Mouse (Mus musculus) liver, embryonic 15.5 days (tissue): ENCODE results near the gene Pias1. TPM values are rescaled to one million over a fixed set of nuclear protein-coding genes. Genes with fewer than 3 reads are reported as not detected.

ENCODE experiments used
- ATAC-seq: fragments of 200-750 bp; cut with Nextera tagmentation; 2 replicates; pipeline ENCODE4 v1.8.0; 2017; ENCODE audit warnings: moderate number of reproducible peaks, mild to moderate bottlenecking, moderate library complexity; ENCODE audit not compliant: insufficient read depth
- H3K27ac ChIP-seq: fragments of 300-500 bp; sonication (generic); replicated peaks from 2 replicates; pipeline ENCODE4 v1.5.1; 2015; ENCODE audit warnings: mild to moderate bottlenecking, inconsistent platforms
- H3K27me3 ChIP-seq: fragments of 300-500 bp; sonication (generic); 2 replicates; pipeline ENCODE4 v1.6.1; 2015; ENCODE audit warnings: mild to moderate bottlenecking, inconsistent platforms
- H3K36me3 ChIP-seq: fragments of 300-500 bp; sonication (generic); replicated peaks from 2 replicates; pipeline ENCODE4 v1.6.1; 2015; ENCODE audit warnings: moderate library complexity, mild to moderate bottlenecking, inconsistent platforms
- H3K4me1 ChIP-seq: fragments of 300-500 bp; sonication (generic); replicated peaks from 2 replicates; pipeline ENCODE4 v1.6.1; 2015; ENCODE audit warnings: inconsistent platforms
- H3K4me2 ChIP-seq: fragments of 300-500 bp; sonication (generic); 2 replicates; pipeline ENCODE4 v1.6.1; 2015; ENCODE audit warnings: moderate library complexity, mild to moderate bottlenecking, inconsistent platforms
- H3K4me3 ChIP-seq: fragments of 300-500 bp; sonication (generic); replicated peaks from 2 replicates; pipeline ENCODE4 v1.5.1; 2015; ENCODE audit warnings: mild to moderate bottlenecking, inconsistent platforms
- H3K9ac ChIP-seq: fragments of 300-500 bp; sonication (generic); 2 replicates; pipeline ENCODE4 v1.6.1; 2015; ENCODE audit warnings: moderate library complexity, mild to moderate bottlenecking, inconsistent platforms
- H3K9me3 ChIP-seq: fragments of 300-500 bp; sonication (generic); replicated peaks from 2 replicates; pipeline ENCODE4 v1.6.1; 2016; ENCODE audit warnings: inconsistent platforms
- WGBS: fragments of 180-500 bp; shearing (Covaris S2); methylation state at CpG from one replicate; pipeline ENCODE4 v1.1.7; 2015; ENCODE audit warnings: mixed read lengths; ENCODE audit not compliant: insufficient replicate concordance; 5-methylcytosine and 5-hydroxymethylcytosine counted together
- polyA plus RNA-seq: library from polyadenylated mRNA; unstranded; fragments of >200 nt; fragmentation: Nextera tagmentation; extraction: Ambion mirVana; gene quantifications from 2 replicates; pipeline ENCODE4 v1.2.1, GENCODE M21; 2015

The Pias1 gene
- polyA plus RNA-seq, 1 experiment from 2014 or later = 29.4 TPM

DNA sequence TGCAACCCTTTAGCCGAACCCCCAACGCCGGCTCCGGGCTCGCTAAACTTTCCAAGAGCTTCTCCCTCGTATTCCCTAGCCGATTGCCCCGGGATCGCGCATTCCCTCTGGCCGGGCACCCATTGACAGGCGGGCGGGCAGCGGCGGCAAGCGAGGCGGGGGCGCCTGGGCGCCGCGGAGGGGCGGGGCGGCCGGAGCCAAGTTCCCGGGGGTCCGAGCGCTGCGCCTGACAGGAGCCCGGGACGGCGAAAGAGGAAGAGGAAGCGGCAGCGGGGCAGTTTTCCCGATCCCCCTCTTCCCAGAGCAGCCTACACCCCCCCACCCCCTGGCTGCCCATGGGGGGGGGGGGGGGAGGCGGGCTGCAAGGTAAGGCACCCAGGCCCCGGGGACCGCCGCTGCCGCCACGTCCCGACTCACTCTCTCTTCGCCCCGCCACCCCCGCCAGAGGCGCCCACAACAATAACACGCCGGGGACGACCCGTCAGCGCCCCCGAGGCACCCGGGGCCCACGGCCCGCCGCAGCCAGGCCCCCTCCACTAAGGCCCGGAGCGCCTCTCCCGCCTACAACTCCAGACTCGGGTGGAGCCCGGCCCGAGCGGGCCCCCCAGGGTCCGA is 7.5 kb downstream of the Pias1 start:
- Histone ChIP-seq H3K9me3 (no peaks in the 10 kb centered on the region), H3K4me3 (peak overlapping the region; percentile 99), H3K36me3 (no peaks in the 10 kb centered on the region; the same call in 1 of the 2 replicates), H3K9ac (peak overlapping the region; percentile 99), H3K4me1 (peaks cover 36% of the 10 kb centered on the region), H3K4me2 (peak overlapping the region; percentile 93), H3K27ac (peak overlapping the region; percentile 93), H3K27me3 (no peaks in the 10 kb centered on the region)
- peak; percentile 68 for ATAC-seq
- WGBS = under 1% methylated on average over 54 of the region's 63 CpGs

DNA sequence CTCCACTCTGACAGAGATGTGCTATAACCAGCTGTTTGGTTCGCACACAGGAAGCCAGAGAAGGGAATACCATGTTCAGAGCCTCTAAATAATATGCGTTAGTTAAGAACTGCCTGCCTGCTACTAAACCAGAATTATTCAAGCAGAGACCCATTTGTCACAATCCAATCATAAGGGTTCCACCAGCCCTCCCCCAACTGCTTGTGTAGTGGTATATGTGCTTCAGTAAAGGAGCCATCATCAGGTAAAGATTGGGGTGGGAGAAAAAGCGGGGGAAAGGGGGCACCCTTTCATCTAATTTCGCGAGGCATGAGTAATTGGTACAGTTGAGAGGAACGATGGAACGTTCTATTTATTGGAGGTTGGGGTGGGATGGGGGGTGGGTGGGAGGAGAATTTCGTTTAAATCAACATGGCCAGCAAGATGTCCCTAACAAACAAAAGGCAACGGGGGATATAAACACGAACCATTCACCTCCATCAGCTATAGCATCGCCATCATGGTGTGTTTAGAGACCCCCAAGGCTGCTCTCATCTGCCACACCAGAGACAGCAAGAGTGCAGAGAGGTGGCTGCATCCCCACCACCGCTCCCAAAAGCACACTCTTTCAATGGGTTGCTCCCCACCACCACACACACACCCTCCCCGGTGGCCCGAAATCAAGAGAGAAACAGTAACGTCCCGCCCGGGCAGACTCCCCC is 8.1 kb downstream of the Pias1 start:
- Histone ChIP-seq H3K4me3 (peak overlapping the region; percentile 99), H3K9me3 (no peaks in the 10 kb centered on the region), H3K4me2 (peak overlapping the region; percentile 93), H3K36me3 (no peaks in the 10 kb centered on the region; the same call in 1 of the 2 replicates), H3K27ac (peak overlapping the region; percentile 93), H3K27me3 (no peaks in the 10 kb centered on the region), H3K4me1 (peaks cover 36% of the 10 kb centered on the region), H3K9ac (peak overlapping the region; percentile 99)
- 6% methylated on average over 17 of the region's 17 CpGs for WGBS
- no peak for ATAC-seq

DNA sequence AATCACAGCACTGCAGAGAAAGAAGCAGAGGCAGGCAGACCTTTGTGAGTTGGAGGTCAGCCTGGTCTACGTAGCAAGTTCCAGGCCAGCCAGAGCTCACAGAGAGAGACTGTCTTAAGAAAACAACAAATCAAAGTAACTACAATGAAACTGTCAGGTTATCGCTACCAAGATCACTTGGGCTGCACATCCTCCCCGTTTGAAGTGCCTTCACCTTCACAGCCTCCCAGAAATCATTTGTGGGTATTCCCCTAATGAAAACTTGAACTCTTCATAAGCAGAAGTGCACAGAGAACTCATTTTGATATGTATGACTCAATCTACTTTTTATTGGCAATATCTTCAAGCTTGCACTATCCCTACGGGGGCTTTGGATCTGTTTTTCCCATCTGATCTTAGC is 10.6 kb downstream of the Pias1 start:
- no peak overlapping the region for H3K4me3 ChIP-seq
- WGBS = 68% methylated on average over 4 of the region's 4 CpGs
- H3K36me3 ChIP-seq = peaks cover 3% of the 10 kb centered on the region; the same call in 1 of the 2 replicates
- H3K9ac ChIP-seq = no peak overlapping the region
- peaks cover 47% of the 10 kb centered on the region for H3K4me1 ChIP-seq
- no peak overlapping the region for H3K4me2 ChIP-seq
- no peak overlapping the region for H3K27ac ChIP-seq
- no peaks in the 10 kb centered on the region for H3K9me3 ChIP-seq
- no peak for ATAC-seq
- H3K27me3 ChIP-seq = no peaks in the 10 kb centered on the region

DNA sequence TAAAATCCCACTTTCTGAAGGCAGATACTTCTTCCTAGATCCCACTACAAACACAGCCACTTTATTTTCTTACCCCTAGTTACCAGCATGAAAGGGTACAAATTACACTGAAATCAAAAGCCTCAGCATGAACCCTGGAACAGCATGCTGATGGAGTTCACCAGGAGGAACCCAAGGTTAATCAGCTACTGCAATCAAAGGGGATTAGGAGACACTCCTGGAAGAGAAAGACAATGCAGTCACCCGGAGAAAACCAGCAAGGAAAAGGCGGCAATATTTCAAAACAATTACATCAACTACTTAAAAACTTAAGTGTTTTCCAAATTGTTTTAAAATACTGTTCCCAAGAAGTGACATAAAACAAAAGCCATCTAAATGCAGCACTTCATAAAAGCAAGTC is 11.9 kb downstream of the Pias1 start:
- Histone ChIP-seq H3K9ac (no peak overlapping the region), H3K9me3 (no peaks in the 10 kb centered on the region), H3K4me3 (no peak overlapping the region), H3K27ac (no peak overlapping the region), H3K27me3 (no peaks in the 10 kb centered on the region), H3K36me3 (peaks cover 5% of the 10 kb centered on the region; the same call in 1 of the 2 replicates), H3K4me2 (no peak overlapping the region), H3K4me1 (peaks cover 49% of the 10 kb centered on the region)
- no peak for ATAC-seq
- 69% methylated on average over 2 of the region's 2 CpGs for WGBS

DNA sequence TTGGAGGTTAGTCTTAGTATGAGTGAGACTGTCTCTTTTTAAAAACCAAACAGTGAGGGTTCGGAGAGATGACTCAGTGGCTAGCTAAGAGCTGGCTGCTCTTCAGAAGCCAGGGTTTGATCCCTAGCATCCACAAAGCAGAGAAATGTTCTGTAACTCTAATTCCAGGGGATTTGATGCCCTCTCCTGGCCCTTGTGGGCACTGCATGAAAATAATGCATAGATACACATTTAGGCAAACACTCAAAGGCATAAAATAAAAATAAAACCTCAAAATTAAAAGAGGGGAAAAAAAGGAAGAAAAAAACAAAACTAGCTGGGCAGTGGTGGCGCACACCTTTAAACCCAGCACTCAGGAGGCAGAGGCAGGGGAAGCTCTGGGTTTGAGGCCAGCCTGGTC is 13.3 kb downstream of the Pias1 start:
- peaks cover 5% of the 10 kb centered on the region; the same call in 1 of the 2 replicates for H3K36me3 ChIP-seq
- H3K27me3 ChIP-seq = no peaks in the 10 kb centered on the region
- no peak overlapping the region for H3K27ac ChIP-seq
- peaks cover 47% of the 10 kb centered on the region for H3K4me1 ChIP-seq
- no peaks in the 10 kb centered on the region for H3K9me3 ChIP-seq
- H3K4me3 ChIP-seq = no peak overlapping the region
- no peak for ATAC-seq
- no peak overlapping the region for H3K4me2 ChIP-seq
- WGBS = 73% methylated on average over 2 of the region's 2 CpGs
- no peak overlapping the region for H3K9ac ChIP-seq

DNA sequence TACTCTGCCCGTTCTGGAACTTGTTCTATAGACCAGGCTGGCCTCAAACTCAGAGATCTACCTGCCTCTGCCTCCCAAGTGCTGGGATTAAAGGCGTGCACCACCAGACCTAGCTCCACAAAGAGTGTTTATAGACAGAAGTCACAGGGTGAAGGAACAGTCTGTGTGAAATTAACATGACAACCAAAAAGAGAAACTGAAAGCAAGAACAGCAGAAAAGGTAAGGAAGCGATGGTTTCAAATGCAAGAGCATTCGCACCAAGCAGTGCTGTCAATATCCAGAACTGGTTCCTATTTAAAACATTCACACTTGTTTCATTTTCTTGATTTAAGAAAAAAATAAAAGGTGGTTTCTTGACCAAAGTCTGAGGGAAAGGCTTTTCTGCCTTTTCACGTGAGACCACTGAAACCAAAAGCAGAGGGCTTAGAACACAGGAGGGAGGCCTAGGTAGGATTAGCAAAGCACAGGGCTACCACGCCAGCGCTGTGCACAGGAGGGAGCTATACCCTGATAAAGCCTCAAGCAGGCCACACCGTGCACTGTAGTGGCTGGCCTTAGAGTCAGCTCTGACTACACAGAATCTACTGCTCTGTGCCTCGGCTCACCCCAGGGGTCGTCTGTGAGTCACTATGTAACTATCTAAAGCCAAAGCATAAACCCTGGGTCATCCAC is 15.5 kb downstream of the Pias1 start:
- ATAC-seq = peak; percentile 61
- Histone ChIP-seq H3K9ac (no peak overlapping the region), H3K27me3 (no peaks in the 10 kb centered on the region), H3K9me3 (no peaks in the 10 kb centered on the region), H3K27ac (no peak overlapping the region), H3K4me2 (peak overlapping the region; percentile 6; the same call in 1 of the 2 replicates), H3K4me1 (peaks cover 33% of the 10 kb centered on the region), H3K36me3 (peaks cover 5% of the 10 kb centered on the region; the same call in 1 of the 2 replicates), H3K4me3 (no peak overlapping the region)
- WGBS = 42% methylated on average over 10 of the region's 10 CpGs

DNA sequence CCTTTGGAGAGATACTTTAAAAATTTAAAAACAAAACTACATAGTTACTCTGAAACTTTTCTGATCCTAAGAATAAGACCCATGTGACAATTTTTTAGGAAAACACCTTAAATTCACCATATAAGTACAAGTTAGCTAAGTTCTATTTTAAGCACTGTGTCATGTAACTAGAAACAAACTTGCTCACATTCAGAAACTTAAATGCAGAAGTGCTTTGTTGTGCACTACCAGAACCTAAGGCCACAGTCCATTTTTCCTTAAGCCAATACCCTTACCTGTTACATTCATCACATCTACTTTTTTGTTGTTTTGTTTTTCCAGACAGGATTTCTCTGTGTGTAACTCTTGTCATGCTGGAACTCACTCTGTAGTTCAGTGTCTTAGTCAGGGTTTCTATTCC is 17.4 kb downstream of the Pias1 start:
- no peak overlapping the region for H3K9ac ChIP-seq
- no peak overlapping the region for H3K4me3 ChIP-seq
- no peak for ATAC-seq
- H3K4me2 ChIP-seq = no peak overlapping the region
- H3K27ac ChIP-seq = no peak overlapping the region
- H3K36me3 ChIP-seq = 0 out of 2 replicates have a peak, but pooled peaks cover 5% of the 10 kb centered on the region
- H3K9me3 ChIP-seq = no peaks in the 10 kb centered on the region
- no peaks in the 10 kb centered on the region for H3K27me3 ChIP-seq
- H3K4me1 ChIP-seq = peaks cover 29% of the 10 kb centered on the region

DNA sequence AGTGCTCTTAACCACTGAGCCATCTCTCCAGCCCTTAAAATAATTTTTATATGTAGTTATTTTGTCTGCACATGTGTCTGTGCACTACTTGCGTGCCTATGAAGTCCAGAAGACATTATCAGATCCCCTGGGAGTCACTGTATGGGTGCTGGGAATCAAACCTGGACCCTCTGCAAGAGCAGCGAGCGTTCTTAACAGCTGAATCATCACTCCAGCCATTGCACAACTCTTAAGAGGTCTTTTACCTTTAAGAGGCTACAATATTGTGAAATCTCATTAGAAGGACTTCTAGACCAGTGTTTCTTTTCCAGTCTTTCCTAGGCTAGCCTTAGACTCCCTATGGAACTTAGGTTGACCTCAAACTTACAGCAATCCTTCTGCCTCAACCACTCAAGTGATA is 21.7 kb downstream of the Pias1 start:
- Histone ChIP-seq H3K4me3 (no peak overlapping the region), H3K27ac (no peak overlapping the region), H3K27me3 (no peaks in the 10 kb centered on the region), H3K36me3 (0 out of 2 replicates have a peak, but pooled peaks cover under 1% of the 10 kb centered on the region), H3K9ac (no peak overlapping the region), H3K4me2 (no peak overlapping the region), H3K4me1 (peaks cover 11% of the 10 kb centered on the region), H3K9me3 (no peaks in the 10 kb centered on the region)
- ATAC-seq = no peak
- 86% methylated on average over 3 of the region's 3 CpGs for WGBS

DNA sequence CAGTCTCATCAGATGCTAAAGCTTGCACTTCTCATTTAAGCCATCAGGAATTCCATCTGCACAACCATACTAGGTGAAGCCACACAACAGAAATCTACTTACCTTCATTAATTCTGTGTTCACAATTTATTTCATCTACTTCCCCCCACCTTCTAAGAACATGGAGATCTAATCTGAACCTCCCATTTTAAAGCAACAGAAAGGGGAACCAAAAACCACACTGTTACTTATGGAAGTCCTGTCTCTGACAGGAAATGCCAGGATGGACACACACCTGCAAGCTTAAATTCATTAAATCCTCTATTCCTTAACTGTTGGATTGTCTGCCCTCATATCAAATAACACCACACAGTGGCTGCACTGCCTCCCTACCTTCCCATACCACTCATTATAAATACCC is 35.0 kb downstream of the Pias1 start:
- no peaks in the 10 kb centered on the region for H3K27me3 ChIP-seq
- peaks cover 18% of the 10 kb centered on the region for H3K36me3 ChIP-seq
- no peak overlapping the region for H3K4me3 ChIP-seq
- no peak overlapping the region for H3K4me2 ChIP-seq
- no peaks in the 10 kb centered on the region for H3K9me3 ChIP-seq
- no peak for ATAC-seq
- H3K27ac ChIP-seq = no peak overlapping the region
- peaks cover 23% of the 10 kb centered on the region for H3K4me1 ChIP-seq
- H3K9ac ChIP-seq = no peak overlapping the region

DNA sequence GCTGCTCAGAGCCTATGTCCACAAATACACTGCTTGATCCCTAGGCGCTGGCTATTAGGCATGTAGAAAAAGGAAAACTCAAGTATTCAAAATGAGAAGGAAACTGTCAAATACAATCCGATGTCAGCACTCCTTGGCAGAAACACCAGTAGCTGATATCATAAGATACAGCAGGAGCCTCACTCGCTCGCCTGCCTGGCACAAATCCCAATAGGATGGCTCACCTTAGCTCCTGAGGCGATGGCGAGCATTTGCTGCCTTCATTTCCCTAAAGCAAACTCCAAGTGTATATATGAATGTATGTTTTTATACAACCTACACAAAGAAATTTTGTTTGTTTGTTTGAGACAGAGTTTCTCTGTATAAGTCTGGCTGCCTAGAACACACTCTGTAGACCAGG is 42.4 kb downstream of the Pias1 start:
- WGBS = 88% methylated on average over 6 of the region's 6 CpGs

DNA sequence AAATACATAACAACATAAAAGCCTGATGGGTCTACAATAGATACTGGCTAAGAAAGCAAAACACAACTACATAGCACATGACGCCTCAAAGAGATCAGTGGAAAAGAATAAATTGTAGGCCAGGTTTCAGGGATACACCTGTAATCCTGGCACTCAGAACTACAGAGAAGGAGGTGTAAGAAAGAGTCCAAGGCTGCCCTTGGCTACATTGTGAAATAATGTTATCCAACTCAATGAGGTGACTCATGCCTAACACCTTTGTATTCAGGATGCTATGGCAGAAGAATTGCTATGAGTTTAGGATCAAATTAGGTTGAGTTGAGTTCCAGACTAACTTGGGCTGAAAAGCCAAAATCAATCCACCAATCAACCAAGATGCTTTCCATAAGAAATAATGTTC is 43.7 kb downstream of the Pias1 start:
- H3K27me3 ChIP-seq = no peaks in the 10 kb centered on the region
- no peak overlapping the region for H3K27ac ChIP-seq
- no peak overlapping the region for H3K4me3 ChIP-seq
- H3K9me3 ChIP-seq = no peaks in the 10 kb centered on the region
- H3K4me2 ChIP-seq = no peak overlapping the region
- peaks cover 28% of the 10 kb centered on the region for H3K36me3 ChIP-seq
- H3K9ac ChIP-seq = no peak overlapping the region
- no peaks in the 10 kb centered on the region for H3K4me1 ChIP-seq
- ATAC-seq = no peak
- 80% methylated on average over 1 of the region's 1 CpGs for WGBS

More for the DNA sequence above, 42.4 kb downstream of the Pias1 start:
- Histone ChIP-seq H3K27me3 (no peaks in the 10 kb centered on the region), H3K9ac (no peak overlapping the region), H3K4me3 (no peak overlapping the region), H3K4me1 (no peaks in the 10 kb centered on the region), H3K9me3 (no peaks in the 10 kb centered on the region), H3K27ac (no peak overlapping the region), H3K36me3 (peaks cover 28% of the 10 kb centered on the region), H3K4me2 (no peak overlapping the region)
- no peak for ATAC-seq
